Mouse (Mus musculus) cortical plate, adult 2 months (tissue): ENCODE measurements around the gene Pdhx.

Source experiments
- CTCF ChIP-seq: fragments of 200-500 bp; IDR thresholded peaks from 2 replicates; pipeline ENCODE4 v1.5.1; 2011; ENCODE audit warnings: mild to moderate bottlenecking, control low read depth, low read length; ENCODE audit not compliant: insufficient read depth; ENCODE audit errors: extremely low read depth
- POLR2A ChIP-seq: fragments of 200-500 bp; IDR thresholded peaks from 2 replicates; pipeline ENCODE4 v1.6.1; 2011; ENCODE audit warnings: mild to moderate bottlenecking, low read length, control low read depth; ENCODE audit not compliant: insufficient read depth; ENCODE audit errors: extremely low read depth

GRCm38 (mm10) chr2:103020191-103020987 lies 52.9 kb downstream of the Pdhx start:
- TF ChIP-seq CTCF (no peak), POLR2A (no peak)
